Mouse (Mus musculus) CH12.LX (cell line): Measurements from ENCODE around the gene Mrps23.

Experiments used
- CTCF ChIP-seq, 2 experiments: IDR thresholded peaks in 1 of 2; conservative IDR thresholded peaks in 1 of 2; 2 replicates each; pipeline ENCODE4 v1.5.1; 2011 to 2012; ENCODE audit warnings: low read depth in 2 of 2, low read length in 2 of 2, improper control_type of control experiment in 1 of 2, inconsistent platforms in 1 of 2, mild to moderate bottlenecking in 1 of 2, moderate library complexity in 1 of 2
- E2F4 ChIP-seq: IDR thresholded peaks from 2 replicates; pipeline ENCODE4 v1.6.1; 2011; ENCODE audit warnings: low read depth, low read length, improper control_type of control experiment; ENCODE audit not compliant: insufficient replicate concordance
- EP300 ChIP-seq: IDR thresholded peaks from 2 replicates; pipeline ENCODE4 v1.6.1; 2011; ENCODE audit warnings: low read length, improper control_type of control experiment
- ETS1 ChIP-seq: conservative IDR thresholded peaks from 2 replicates; pipeline ENCODE4 v1.6.1; 2012; ENCODE audit warnings: low read depth, mild to moderate bottlenecking, inconsistent platforms, low read length, improper control_type of control experiment, moderate library complexity
- GABPA ChIP-seq: IDR thresholded peaks from 2 replicates; pipeline ENCODE4 v1.6.1; 2012; ENCODE audit warnings: low read depth, low read length, improper control_type of control experiment, inconsistent platforms; ENCODE audit not compliant: insufficient replicate concordance
- JUND ChIP-seq: conservative IDR thresholded peaks from 2 replicates; pipeline ENCODE4 v1.6.1; 2011; ENCODE audit warnings: low read depth, low read length, improper control_type of control experiment
- MAFK ChIP-seq: IDR thresholded peaks from 2 replicates; pipeline ENCODE4 v1.6.1; 2011; ENCODE audit warnings: low read length, improper control_type of control experiment; ENCODE audit not compliant: insufficient replicate concordance
- MXI1 ChIP-seq: IDR thresholded peaks from 2 replicates; pipeline ENCODE4 v1.6.1; 2011; ENCODE audit warnings: mild to moderate bottlenecking, low read depth, low read length, improper control_type of control experiment
- NELFE ChIP-seq: IDR thresholded peaks from 2 replicates; pipeline ENCODE4 v1.6.1; 2011; ENCODE audit warnings: low read depth, low read length, improper control_type of control experiment
- POLR2A ChIP-seq: IDR thresholded peaks from 2 replicates; pipeline ENCODE4 v1.6.1; 2011; ENCODE audit warnings: low read depth, mild to moderate bottlenecking, improper control_type of control experiment, low read length
- POLR2AphosphoS2 ChIP-seq: IDR thresholded peaks from 2 replicates; pipeline ENCODE4 v1.6.1; 2011; ENCODE audit warnings: low read depth, low read length, improper control_type of control experiment
- RAD21 ChIP-seq: IDR thresholded peaks from 2 replicates; pipeline ENCODE4 v1.6.1; 2011; ENCODE audit warnings: low read depth, mild to moderate bottlenecking, low read length, improper control_type of control experiment, moderate library complexity
- UBTF ChIP-seq: IDR thresholded peaks from 2 replicates; pipeline ENCODE4 v1.6.1; 2012; ENCODE audit warnings: low read depth, mild to moderate bottlenecking, inconsistent platforms, low read length, improper control_type of control experiment, moderate library complexity
- ZC3H11A ChIP-seq: IDR thresholded peaks from 2 replicates; pipeline ENCODE4 v1.6.1; 2012; ENCODE audit warnings: low read depth, mild to moderate bottlenecking, inconsistent platforms, low read length, improper control_type of control experiment

DNA sequence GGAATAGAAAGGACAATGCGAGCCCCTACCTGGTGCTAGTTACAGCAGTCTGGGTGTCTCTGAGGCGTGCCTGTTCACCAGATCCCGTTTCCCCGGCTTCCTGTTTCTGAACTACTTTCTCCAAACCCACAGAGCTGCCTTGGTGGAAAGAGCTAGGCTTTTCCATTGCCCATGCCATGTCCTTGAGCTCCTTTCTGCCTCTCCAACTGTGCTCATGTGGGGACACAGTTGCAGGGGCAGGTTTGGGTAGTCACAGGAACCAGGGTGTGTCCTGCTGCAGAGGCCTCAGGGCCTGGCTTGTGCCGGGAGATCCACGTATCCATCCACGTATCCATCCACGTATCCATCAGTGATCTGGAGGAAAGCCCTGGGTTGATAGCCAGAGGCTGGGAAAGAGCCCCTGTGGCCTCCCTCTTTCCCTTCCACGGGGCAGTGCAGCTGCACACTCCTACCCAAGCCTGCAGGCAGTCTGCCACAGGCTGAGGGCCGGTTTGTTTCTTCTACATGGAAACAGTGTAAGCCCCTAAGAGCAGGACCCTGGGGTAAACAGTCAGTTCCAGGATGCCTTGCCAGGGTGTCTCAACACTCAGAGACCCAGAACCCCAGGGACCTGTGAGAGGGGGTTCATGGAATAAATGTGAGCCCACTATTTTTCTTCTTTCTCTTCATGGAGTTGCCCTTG lies 38.4 kb upstream of the Mrps23 start:
- TF ChIP-seq E2F4 = no peak
- TF ChIP-seq ZC3H11A = no peak
- TF ChIP-seq EP300 = no peak
- TF ChIP-seq MXI1 = no peak
- TF ChIP-seq CTCF (conservative IDR thresholded peaks at IDR 0.05 in 1 of 2, IDR thresholded peaks at IDR 0.05 in 1 of 2; ENCODE audit: low read depth in 2 of 2, low read length in 2 of 2) = no peak
- TF ChIP-seq UBTF = no peak
- no peak for TF ChIP-seq RAD21
- TF ChIP-seq ETS1 = no peak
- no peak for TF ChIP-seq POLR2AphosphoS2
- no peak for TF ChIP-seq NELFE
- TF ChIP-seq JUND = no peak
- TF ChIP-seq MAFK = no peak
- no peak for TF ChIP-seq POLR2A
- TF ChIP-seq GABPA = no peak
